Mouse (Mus musculus): ENCODE data around the gene Gabra5. TPM values are rescaled to one million over a fixed set of nuclear protein-coding genes. Genes with fewer than 3 reads are reported as not detected.
A peak's percentile ranks its signal among the peaks of the same experiment; 100 is the strongest.

The Gabra5 gene
- polyA plus RNA-seq, 1 experiment from 2014 or later = 29.5 TPM

- Histone ChIP-seq H3K4me1 (no peaks in the 10 kb centered on the region), H3K9ac (replicated peaks) (no peak overlapping the region), H3K4me2 (replicated peaks) (no peak overlapping the region), H3K27ac (replicated peaks) (no peak overlapping the region), H3K4me3 (no peak overlapping the region), H3K27me3 (no peaks in the 10 kb centered on the region), H3K9me3 (no peaks in the 10 kb centered on the region), H3K36me3 (no peaks in the 10 kb centered on the region)
- ATAC-seq (replicated peaks) = no peak
- 92% methylated on average over 1 of the region's 1 CpGs for WGBS
These were observed 38.5 kb downstream of the Gabra5 start for GRCm38 (mm10) chr7:57471316-57471715.

- Histone ChIP-seq H3K27me3 (no peaks in the 10 kb centered on the region), H3K4me1 (no peaks in the 10 kb centered on the region), H3K4me2 (replicated peaks) (no peak overlapping the region), H3K9me3 (no peaks in the 10 kb centered on the region), H3K27ac (replicated peaks) (no peak overlapping the region), H3K9ac (replicated peaks) (no peak overlapping the region), H3K36me3 (no peaks in the 10 kb centered on the region), H3K4me3 (no peak overlapping the region)
- ATAC-seq (replicated peaks) = no peak
- 74% methylated on average over 5 of the region's 5 CpGs for WGBS
These were observed 49.5 kb downstream of the Gabra5 start for GRCm38 (mm10) chr7:57460354-57460753.

- Histone ChIP-seq H3K27ac (replicated peaks) (0 out of 2 replicates have a peak overlapping the region, but pooled peaks have one; percentile 3), H3K4me1 (no peaks in the 10 kb centered on the region), H3K27me3 (no peaks in the 10 kb centered on the region), H3K9ac (replicated peaks) (no peak overlapping the region), H3K4me2 (replicated peaks) (no peak overlapping the region), H3K36me3 (no peaks in the 10 kb centered on the region), H3K4me3 (no peak overlapping the region), H3K9me3 (no peaks in the 10 kb centered on the region)
- ATAC-seq (replicated peaks) = peak; percentile 78
- WGBS = 33% methylated on average over 1 of the region's 1 CpGs
These were observed 61.6 kb downstream of the Gabra5 start for GRCm38 (mm10) chr7:57448239-57448638.

- ATAC-seq (replicated peaks) = no peak
- Histone ChIP-seq H3K27me3 (no peaks in the 10 kb centered on the region), H3K9ac (replicated peaks) (no peak overlapping the region), H3K4me3 (no peak overlapping the region), H3K36me3 (no peaks in the 10 kb centered on the region), H3K9me3 (no peaks in the 10 kb centered on the region), H3K4me1 (no peaks in the 10 kb centered on the region), H3K27ac (replicated peaks) (no peak overlapping the region), H3K4me2 (replicated peaks) (no peak overlapping the region)
- 89% methylated on average over 1 of the region's 1 CpGs for WGBS
These were observed 87.2 kb downstream of the Gabra5 start for GRCm38 (mm10) chr7:57422675-57423074.

GRCm38 (mm10) chr7:57421044-57421443 is 88.8 kb downstream of the Gabra5 start:
- no peak overlapping the region for H3K27ac ChIP-seq (replicated peaks)
- H3K36me3 ChIP-seq = no peaks in the 10 kb centered on the region
- no peaks in the 10 kb centered on the region for H3K4me1 ChIP-seq
- H3K27me3 ChIP-seq = no peaks in the 10 kb centered on the region
- no peaks in the 10 kb centered on the region for H3K9me3 ChIP-seq
- ATAC-seq (replicated peaks) = no peak
- H3K4me3 ChIP-seq = no peak overlapping the region
- no peak overlapping the region for H3K9ac ChIP-seq (replicated peaks)
- WGBS = 80% methylated on average over 1 of the region's 1 CpGs
- H3K4me2 ChIP-seq (replicated peaks) = no peak overlapping the region

- H3K27ac ChIP-seq (replicated peaks) = no peak within 1 kb of the TSS
- H3K9me3 ChIP-seq = no peaks in the 10 kb centered on the region
- H3K27me3 ChIP-seq = no peaks in the 10 kb centered on the region
- H3K36me3 ChIP-seq = no peaks in the 10 kb centered on the region
- no peaks in the 10 kb centered on the region for H3K4me1 ChIP-seq
- WGBS = 84% methylated on average over 2 of the region's 2 CpGs
- no peak for ATAC-seq (replicated peaks)
- H3K9ac ChIP-seq (replicated peaks) = no peak within 1 kb of the TSS
- no peak within 1 kb of the TSS for H3K4me2 ChIP-seq (replicated peaks)
- no peak within 1 kb of the TSS for H3K4me3 ChIP-seq
These were observed 90.5 kb downstream of the Gabra5 start, which contains the start of gene Gabrb3 for GRCm38 (mm10) chr7:57419392-57419791. Gene Gabrb3, plus strand, starts transcription at chr7:57419692.

GRCm38 (mm10) chr7:57412896-57413295 is 97.0 kb downstream of the Gabra5 start:
- Histone ChIP-seq H3K27me3 (no peaks in the 10 kb centered on the region), H3K27ac (replicated peaks) (no peak overlapping the region), H3K9me3 (no peaks in the 10 kb centered on the region), H3K4me2 (replicated peaks) (no peak overlapping the region), H3K4me1 (no peaks in the 10 kb centered on the region), H3K9ac (replicated peaks) (no peak overlapping the region), H3K4me3 (no peak overlapping the region), H3K36me3 (no peaks in the 10 kb centered on the region)
- ATAC-seq (replicated peaks) = no peak
- WGBS = 36% methylated on average over 1 of the region's 1 CpGs

- no peaks in the 10 kb centered on the region for H3K9me3 ChIP-seq
- no peaks in the 10 kb centered on the region for H3K4me1 ChIP-seq
- no peak for ATAC-seq (replicated peaks)
- 67% methylated on average over 4 of the region's 4 CpGs for WGBS
- H3K27me3 ChIP-seq = no peaks in the 10 kb centered on the region
- H3K27ac ChIP-seq (replicated peaks) = no peak overlapping the region
- no peak overlapping the region for H3K4me2 ChIP-seq (replicated peaks)
- H3K4me3 ChIP-seq = no peak overlapping the region
- no peaks in the 10 kb centered on the region for H3K36me3 ChIP-seq
- H3K9ac ChIP-seq (replicated peaks) = no peak overlapping the region
These were observed 98.7 kb downstream of the Gabra5 start for GRCm38 (mm10) chr7:57411163-57411562.

GRCm38 (mm10) chr7:57393551-57393950 is 116.3 kb downstream of the Gabra5 start:
- Histone ChIP-seq H3K27me3 (no peaks in the 10 kb centered on the region), H3K9me3 (no peaks in the 10 kb centered on the region), H3K27ac (replicated peaks) (no peak overlapping the region), H3K4me1 (0 out of 2 replicates have a peak, but pooled peaks cover 6% of the 10 kb centered on the region), H3K4me2 (replicated peaks) (no peak overlapping the region), H3K4me3 (no peak overlapping the region), H3K36me3 (no peaks in the 10 kb centered on the region), H3K9ac (replicated peaks) (no peak overlapping the region)
- no peak for ATAC-seq (replicated peaks)
- WGBS = 91% methylated on average over 4 of the region's 4 CpGs

- Histone ChIP-seq H3K27ac (replicated peaks) (no peak overlapping the region), H3K36me3 (no peaks in the 10 kb centered on the region), H3K4me2 (replicated peaks) (no peak overlapping the region), H3K4me1 (peaks cover 17% of the 10 kb centered on the region), H3K27me3 (0 out of 2 replicates have a peak, but pooled peaks cover 2% of the 10 kb centered on the region), H3K4me3 (no peak overlapping the region), H3K9me3 (no peaks in the 10 kb centered on the region), H3K9ac (replicated peaks) (no peak overlapping the region)
- WGBS = 48% methylated on average over 4 of the region's 4 CpGs
- ATAC-seq (replicated peaks) = no peak
These were observed 119.8 kb downstream of the Gabra5 start for GRCm38 (mm10) chr7:57390046-57390445.

- peaks cover 17% of the 10 kb centered on the region for H3K4me1 ChIP-seq
- no peaks in the 10 kb centered on the region for H3K36me3 ChIP-seq
- H3K27me3 ChIP-seq = 0 out of 2 replicates have a peak, but pooled peaks cover 2% of the 10 kb centered on the region
- peak overlapping the region; percentile 89 for H3K4me2 ChIP-seq (replicated peaks)
- WGBS = 15% methylated on average over 6 of the region's 6 CpGs
- no peak for ATAC-seq (replicated peaks)
- H3K9me3 ChIP-seq = no peaks in the 10 kb centered on the region
- no peak overlapping the region for H3K27ac ChIP-seq (replicated peaks)
- H3K4me3 ChIP-seq = peak overlapping the region; percentile 69
- peak overlapping the region; percentile 59 for H3K9ac ChIP-seq (replicated peaks)
These were observed 122.6 kb downstream of the Gabra5 start for GRCm38 (mm10) chr7:57387341-57387654.

- under 1% methylated on average over 57 of the region's 71 CpGs for WGBS
These were observed 123.1 kb downstream of the Gabra5 start, which contains the start of gene Gabrg3 for GRCm38 (mm10) chr7:57386517-57387340. Gene Gabrg3, minus strand, starts transcription at chr7:57387188.

More at GRCm38 (mm10) chr7:57386517-57387340, 123.1 kb downstream of the Gabra5 start, which contains the start of gene Gabrg3:
- peak within 1 kb of the TSS; percentile 69 for H3K4me3 ChIP-seq
- 0 out of 2 replicates have a peak within 1 kb of the TSS, but pooled peaks have one; percentile 20 for H3K27ac ChIP-seq (replicated peaks)
- peak within 1 kb of the TSS; percentile 59 for H3K9ac ChIP-seq (replicated peaks)
- H3K4me2 ChIP-seq (replicated peaks) = peak within 1 kb of the TSS; percentile 89
- H3K27me3 ChIP-seq = 0 out of 2 replicates have a peak, but pooled peaks cover 2% of the 10 kb centered on the region
- H3K4me1 ChIP-seq = peaks cover 17% of the 10 kb centered on the region
- no peaks in the 10 kb centered on the region for H3K9me3 ChIP-seq
- ATAC-seq (replicated peaks) = peak; percentile 84
- no peaks in the 10 kb centered on the region for H3K36me3 ChIP-seq
